Mouse (Mus musculus) lung, postnatal 4 days (tissue): Measurements from ENCODE around the gene Spaca4.

Experiments used
- DNase-seq, 2 experiments: peaks; one replicate each; pipeline ENCODE4 v3.0.0; 2021

Spaca4 gene

DNA sequence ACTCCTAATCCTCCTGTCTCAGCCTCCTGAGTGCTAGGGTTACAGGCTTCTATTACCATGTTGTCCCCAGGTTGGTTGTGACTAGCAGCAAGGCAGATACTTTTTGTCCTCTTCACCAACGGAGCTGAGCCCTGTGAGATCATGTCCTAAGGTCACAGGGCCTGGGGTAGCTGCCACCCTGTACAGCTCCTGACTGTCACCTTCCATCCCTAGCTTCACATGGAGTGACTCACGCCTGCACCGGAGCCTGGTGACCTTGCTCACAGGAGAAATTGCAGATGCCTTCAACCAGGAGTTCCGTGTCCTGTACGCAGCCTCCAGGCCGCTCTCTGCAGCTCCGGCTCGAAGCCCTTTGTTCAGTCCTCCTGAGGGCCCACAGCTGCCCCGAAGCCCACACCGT is 806 bp upstream of the Spaca4 start:
- DNase-seq: no peak

DNA sequence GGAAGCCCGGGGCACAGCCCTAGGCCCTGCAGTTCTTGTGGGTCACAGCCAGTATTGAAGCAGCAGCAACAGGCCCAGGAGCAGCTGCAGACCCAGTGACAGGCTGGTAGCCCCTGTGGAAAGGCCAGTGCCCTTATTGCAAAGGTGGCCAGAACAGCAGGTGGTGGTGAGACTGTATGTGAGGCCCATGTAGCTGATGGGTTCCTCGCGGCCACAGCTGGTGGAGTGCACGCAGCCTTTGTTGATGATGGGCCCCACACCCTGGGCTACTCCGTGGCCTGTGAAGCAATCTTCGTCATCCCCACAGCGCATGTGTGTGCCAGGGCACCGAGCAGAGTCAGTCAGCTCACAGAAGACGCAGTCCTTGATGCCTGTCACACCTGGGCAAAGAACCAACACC is 462 bp downstream of the Spaca4 start:
- DNase-seq: no peak

DNA sequence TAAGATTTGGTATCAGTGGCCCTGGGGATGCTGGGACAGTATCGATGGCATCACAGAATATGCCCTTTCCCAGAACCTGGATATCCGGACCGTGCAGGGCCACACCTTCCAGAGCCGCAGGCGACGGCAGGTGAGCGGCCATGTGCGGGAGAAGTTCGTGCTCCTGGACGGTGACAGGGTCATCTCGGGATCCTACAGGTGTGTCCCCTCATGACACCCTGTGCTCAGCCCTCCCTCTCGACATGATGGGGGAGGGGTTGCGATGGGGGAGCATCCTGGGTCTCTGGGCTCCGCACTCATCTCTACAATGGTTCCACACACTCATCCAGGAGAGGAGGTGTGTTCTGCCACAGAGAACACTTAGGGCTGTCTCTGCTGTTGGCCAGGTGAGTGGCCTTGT is 1.8 kb downstream of the Spaca4 start:
- no peak for DNase-seq

DNA sequence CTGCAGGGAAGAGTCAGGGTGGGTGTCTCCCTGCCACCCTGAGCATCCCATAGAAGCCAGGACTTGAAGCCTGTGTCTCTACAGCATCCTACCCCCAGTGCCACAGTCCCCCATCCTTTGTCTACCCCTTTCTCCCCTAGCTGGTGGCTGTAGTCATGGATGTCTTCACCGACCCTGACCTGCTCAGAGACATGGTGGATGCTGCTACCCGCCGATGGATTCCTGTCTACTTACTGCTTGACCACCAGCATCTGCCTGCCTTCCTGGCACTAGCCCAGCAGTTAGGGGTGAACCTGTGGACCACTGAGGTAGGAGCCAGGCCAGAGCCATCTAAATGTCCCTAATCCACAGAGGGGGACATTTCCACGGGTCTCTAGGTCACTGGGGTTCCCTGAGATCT is 2.3 kb downstream of the Spaca4 start:
- DNase-seq: no peak

GRCm38 (mm10) chr7:45722348-45722713 is 3.3 kb downstream of the Spaca4 start:
- peak in 1 of 2 experiments; percentile 26 for DNase-seq

DNA sequence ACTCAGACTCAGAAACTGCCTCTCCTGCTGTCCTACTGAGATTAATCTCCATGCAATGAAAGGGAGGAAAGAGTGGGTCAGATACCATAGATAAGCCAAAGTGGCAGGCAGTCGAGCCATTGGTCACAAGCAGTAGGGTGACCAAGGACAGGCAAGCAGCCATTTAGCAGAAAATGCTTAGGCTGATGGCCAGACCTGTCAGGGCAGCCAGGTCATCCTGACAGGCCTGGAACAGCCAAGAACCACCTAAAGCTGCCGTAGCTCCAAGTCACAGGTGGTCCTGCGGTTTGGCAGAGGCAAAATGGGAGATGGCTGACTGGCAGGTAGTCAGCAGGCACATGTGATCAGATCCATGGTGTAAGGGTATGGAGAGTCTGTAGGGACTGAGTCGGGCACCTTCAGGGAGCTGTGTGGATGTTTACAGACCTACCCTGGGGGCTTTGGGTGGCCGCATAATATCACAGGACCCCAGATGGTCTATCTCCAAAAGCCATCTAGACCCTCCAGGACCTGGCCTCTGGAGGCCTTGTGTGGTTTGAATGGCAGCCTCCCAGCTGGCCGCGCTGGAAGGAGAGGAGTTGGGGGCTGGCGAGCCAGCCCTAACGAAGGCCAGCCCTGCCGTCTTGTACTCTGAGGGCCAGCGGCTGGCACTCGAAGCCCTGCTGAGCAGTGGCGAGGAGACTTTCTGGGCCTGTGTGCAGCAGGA is 3.8 kb downstream of the Spaca4 start:
- DNase-seq: no peak

DNA sequence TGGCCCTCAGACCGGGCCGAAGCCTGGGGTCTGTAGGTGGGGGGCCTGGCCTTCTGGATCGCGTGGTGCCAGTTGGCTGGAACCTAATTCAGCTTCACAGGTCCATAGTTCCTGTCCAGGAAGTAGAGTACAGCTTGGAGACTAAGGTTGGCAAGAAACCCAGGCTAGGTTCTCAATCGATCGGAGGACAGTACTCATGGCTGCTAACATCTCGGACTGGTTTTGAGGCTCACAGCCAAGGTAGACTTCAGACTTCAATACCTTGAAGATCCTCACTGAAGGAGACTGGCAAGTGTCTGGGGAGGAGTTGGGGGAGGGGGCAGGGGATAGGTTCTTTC is 4.4 kb downstream of the Spaca4 start:
- DNase-seq: no peak

- DNase-seq: peak in 1 of 2 experiments; percentile 60
Measured at GRCm38 (mm10) chr7:45720413-45721233, 5.0 kb downstream of the Spaca4 start, which contains the start of gene Fam83e. Gene Fam83e (plus strand): TSS chr7:45721212.

GRCm38 (mm10) chr7:45719738-45720412 is 5.7 kb downstream of the Spaca4 start:
- no peak for DNase-seq

DNA sequence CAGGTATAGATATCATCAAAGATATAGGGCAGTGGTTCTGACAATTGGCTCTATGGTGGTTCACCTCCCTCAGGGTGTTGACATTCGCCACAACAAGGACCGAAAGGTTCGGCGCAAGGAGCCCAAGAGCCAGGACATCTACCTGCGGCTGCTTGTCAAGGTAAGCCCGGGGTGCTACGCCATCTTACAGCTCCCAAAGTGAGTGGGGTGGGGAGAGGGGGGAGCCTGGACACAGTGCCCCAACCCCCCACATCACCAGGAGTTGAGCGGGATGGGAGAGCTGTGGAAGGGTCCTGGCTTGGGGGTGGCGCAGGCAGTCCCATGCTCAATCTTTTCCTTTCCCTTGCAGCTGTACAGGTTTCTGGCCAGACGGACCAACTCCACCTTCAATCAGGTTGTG is 6.4 kb downstream of the Spaca4 start:
- no peak for DNase-seq

DNA sequence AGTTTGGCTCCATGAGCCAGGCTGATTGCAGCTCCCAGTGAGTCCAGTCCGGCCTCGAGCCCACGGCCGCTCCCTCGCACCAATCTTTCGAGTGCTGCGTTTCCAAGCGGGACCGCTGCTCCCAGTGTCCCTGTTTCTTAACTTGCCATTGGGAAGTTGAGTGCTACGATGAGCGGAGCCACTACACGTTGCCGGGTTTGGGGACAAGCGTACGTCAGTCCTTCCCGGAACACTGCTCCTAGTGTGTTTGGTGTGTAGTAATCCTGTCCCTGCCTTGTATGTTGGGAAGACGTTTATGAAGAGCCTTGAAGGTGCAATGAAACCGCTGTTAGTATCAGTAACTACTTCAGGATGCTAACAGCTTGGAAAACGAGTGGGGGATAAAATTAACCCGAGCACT is 7.3 kb downstream of the Spaca4 start:
- DNase-seq: no peak

DNA sequence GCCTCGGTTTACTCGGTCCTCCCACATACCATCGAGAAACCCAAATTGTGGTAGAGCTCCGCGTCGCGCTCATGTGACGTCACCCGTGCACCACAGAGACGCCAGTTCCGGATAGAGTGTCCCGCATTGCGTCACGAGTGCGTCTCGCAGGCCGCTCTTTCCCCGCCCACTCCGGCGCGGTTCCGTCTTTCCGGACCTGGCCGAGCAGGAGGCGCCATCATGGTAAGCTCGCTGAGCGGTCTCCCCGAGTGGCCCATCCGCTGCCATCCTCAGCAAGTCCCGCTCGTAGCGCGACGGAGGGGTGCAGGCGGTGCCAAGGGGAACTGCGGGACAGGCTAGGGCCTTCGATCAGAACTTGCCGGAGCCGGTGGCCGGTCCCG is 7.7 kb downstream of the Spaca4 start, which contains the start of gene Sphk2:
TSS of gene Sphk2 (minus strand) at position 85 of the 380 bp plus-strand sequence.
- DNase-seq: peak; percentile 99

DNA sequence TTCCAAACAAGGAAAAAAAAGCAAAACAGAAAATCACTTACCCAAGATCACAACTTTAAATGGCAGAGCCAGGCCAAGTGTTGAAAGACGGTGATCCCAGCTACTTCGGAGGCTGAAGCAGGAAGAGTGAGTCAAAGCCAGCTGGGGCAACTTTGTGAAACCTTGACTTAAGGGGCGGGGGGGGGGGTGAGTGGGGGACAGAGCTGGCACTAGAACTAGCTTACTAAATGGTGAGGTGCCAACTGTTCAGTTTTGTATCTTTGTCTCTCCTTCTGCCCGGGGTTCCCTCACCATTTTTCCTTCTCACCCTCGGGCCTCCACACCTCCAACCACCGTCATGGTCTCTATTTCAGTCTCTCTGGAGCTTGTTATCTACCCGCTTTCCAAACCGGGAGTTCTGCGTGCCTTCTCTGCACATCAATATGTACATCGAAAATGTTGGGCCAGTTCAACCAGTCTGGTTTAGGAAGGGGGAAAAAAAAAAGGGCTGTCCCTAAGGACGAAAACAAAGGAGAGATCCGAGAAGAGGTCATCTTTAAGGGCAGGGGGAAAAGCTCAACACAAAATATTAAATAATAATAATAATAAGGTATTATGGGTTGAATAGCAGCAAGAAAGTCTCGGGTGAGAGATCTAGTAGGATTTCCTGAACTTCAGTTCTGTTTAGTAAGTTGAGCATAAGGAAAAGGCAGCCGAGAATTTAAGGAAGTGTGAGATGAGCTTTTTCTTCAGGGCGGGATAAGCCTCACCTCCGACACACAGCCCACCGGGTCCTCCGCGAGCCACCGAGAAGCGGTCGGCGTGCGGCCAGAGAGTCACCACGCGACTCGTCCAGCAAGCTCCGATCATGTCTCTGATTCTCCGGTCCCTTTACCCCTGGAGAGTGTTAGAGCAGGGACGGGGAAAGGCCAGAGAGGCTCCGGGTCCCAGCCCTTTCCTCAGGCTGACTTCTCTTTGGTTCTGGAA is 8.4 kb downstream of the Spaca4 start:
- DNase-seq: no peak

- DNase-seq: peak in 1 of 2 experiments; percentile 16
Measured at GRCm38 (mm10) chr7:45716460-45716857, 9.2 kb downstream of the Spaca4 start.

GRCm38 (mm10) chr7:45715741-45716459 is 9.7 kb downstream of the Spaca4 start:
- peak; percentile 61 to 66 for DNase-seq

- peak; percentile 98 to 99 for DNase-seq
Measured at GRCm38 (mm10) chr7:45715090-45715708, 10.4 kb downstream of the Spaca4 start, which contains the start of gene Rpl18. Gene Rpl18 (plus strand): TSS chr7:45715457.

DNA sequence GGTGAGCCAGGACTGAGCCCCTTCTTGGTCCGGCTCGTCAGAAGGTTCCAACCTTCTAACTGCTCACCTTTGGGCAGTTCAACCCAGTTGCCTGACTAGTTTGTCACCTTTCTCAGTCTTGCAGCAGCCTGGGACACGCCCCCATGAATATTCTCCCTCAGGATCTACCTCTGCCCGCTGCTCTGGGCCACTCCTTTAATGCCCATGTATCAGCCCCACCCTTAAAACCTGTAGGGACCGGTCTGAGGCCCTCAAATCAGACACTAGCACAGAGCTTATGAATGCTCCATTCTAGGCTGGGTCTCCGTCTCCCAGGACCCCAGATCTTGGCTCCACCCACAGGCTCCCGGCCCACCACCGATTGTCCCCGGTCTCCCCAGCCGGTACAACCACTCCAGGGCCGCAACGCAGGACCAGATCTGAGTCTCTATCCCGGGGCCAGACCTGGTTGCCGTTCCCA is 11.0 kb downstream of the Spaca4 start:
- peak in 1 of 2 experiments; percentile 54 for DNase-seq

GRCm38 (mm10) chr7:45713881-45714520 is 11.6 kb downstream of the Spaca4 start:
- DNase-seq: no peak

GRCm38 (mm10) chr7:45713396-45713795 is 12.2 kb downstream of the Spaca4 start:
- DNase-seq: peak in 1 of 2 experiments; percentile 32

DNA sequence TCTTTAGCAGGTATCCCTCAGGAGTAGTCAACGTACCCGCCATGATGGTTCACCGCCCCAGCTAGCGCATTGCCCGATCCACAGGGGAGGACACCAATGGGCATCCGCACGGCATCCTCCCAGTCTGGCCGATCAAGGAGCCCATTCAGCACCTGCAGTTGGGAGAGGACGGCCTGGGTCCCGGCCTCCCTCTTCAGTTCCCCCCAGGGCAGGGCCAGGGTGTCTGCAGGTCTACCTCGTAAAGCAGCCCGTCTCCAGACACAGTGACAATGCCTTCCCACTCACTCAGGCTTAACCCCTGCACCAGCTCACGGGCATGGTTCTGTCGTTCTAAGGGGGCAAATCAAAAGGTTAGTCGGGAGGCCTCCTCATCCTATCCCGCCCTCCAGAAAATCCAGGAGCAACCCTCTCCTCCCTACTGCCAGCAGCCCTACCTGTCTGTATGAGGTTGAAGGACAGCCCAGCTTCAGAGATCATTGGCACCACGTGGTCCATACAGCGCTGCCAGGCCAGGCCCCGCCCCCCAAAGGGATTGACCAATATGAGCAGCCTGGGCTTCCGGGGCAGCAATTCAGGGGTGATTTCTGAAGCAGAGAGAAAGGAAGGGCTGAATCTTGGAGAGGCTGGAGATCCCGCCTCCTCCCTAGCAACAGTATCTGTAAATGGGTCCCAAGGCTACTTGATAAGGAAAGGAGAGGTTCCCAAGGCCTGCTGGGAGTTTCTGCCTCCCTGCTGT is 13.4 kb downstream of the Spaca4 start:
- peak; percentile 73 to 86 for DNase-seq
